Mouse (Mus musculus) kidney, embryonic 14.5 days (tissue): ENCODE measurements around the gene Znfx1. TPM values are rescaled to one million over a fixed set of nuclear protein-coding genes. Genes with fewer than 3 reads are reported as not detected.

ENCODE experiments used
- ATAC-seq: fragments of 200-750 bp; cut with Nextera tagmentation; 2 replicates; pipeline ENCODE4 v1.8.0; 2017; ENCODE audit warnings: moderate number of reproducible peaks, mild to moderate bottlenecking, moderate TSS enrichment, moderate library complexity; ENCODE audit not compliant: low FRiP score, low TSS enrichment
- H3K27ac ChIP-seq: fragments of 300-500 bp; sonication (generic); 2 replicates; pipeline ENCODE4 v1.5.1; 2014; ENCODE audit warnings: low read depth, mild to moderate bottlenecking, low read length, moderate library complexity, mixed read lengths
- H3K27me3 ChIP-seq: fragments of 300-500 bp; sonication (generic); 2 replicates; pipeline ENCODE4 v1.6.1; 2014; ENCODE audit warnings: mild to moderate bottlenecking, low read length; ENCODE audit not compliant: control insufficient read depth, insufficient read depth
- H3K36me3 ChIP-seq: fragments of 300-500 bp; sonication (generic); 2 replicates; pipeline ENCODE4 v1.6.1; 2014; ENCODE audit warnings: low read length, mixed read lengths; ENCODE audit not compliant: control insufficient read depth, insufficient read depth
- H3K4me1 ChIP-seq: fragments of 300-500 bp; sonication (generic); 2 replicates; pipeline ENCODE4 v1.6.1; 2014; ENCODE audit warnings: low read length, mixed read lengths; ENCODE audit not compliant: control insufficient read depth, insufficient read depth
- H3K4me2 ChIP-seq: fragments of 300-500 bp; sonication (generic); replicated peaks from 2 replicates; pipeline ENCODE4 v1.6.1; 2014; ENCODE audit warnings: low read depth, mild to moderate bottlenecking, low read length
- H3K4me3 ChIP-seq: fragments of 300-500 bp; sonication (generic); 2 replicates; pipeline ENCODE4 v1.5.1; 2014; ENCODE audit warnings: mild to moderate bottlenecking, low read length
- H3K9ac ChIP-seq: fragments of 300-500 bp; sonication (generic); 2 replicates; pipeline ENCODE4 v1.6.1; 2014; ENCODE audit warnings: low read depth, mild to moderate bottlenecking, low read length, moderate library complexity
- H3K9me3 ChIP-seq: fragments of 300-500 bp; sonication (generic); 2 replicates; pipeline ENCODE4 v1.6.1; 2016; ENCODE audit warnings: low read length; ENCODE audit not compliant: control insufficient read depth
- WGBS: fragments of 180-500 bp; shearing (Covaris S2); extraction: QIAGEN DNeasy Blood & Tissue Kit; methylation state at CpG from one replicate; pipeline ENCODE4 v1.1.7; 2014; 5-methylcytosine and 5-hydroxymethylcytosine counted together
- polyA plus RNA-seq: library from polyadenylated mRNA; unstranded; fragments of >200 nt; fragmentation: Nextera tagmentation; extraction: Ambion mirVana; gene quantifications from 2 replicates; pipeline ENCODE4 v1.2.1, GENCODE M21; 2014

The Znfx1 gene
- polyA plus RNA-seq, 1 experiment from 2014 or later = 10.5 TPM

DNA sequence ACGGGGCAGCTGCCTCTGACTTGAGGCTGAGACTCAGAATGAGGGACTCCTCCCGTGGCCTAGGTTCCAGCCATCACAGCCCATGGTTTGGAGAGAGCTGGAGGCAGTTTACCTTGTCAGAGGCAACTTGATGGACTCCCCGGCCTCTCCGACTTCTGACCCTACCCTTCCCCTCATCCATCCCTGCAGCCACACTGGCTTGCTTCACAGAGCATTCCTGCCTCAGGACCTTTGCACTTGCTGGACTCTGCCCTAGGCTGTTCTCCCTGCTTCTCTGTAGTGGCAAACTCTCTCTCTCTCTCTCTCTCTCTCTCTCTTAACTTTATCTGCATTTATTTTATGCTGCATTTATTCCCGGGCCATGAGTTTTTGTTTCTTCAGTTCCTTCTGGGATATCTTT is 24.0 kb upstream of the Znfx1 start:
- Histone ChIP-seq H3K27me3 (no peaks in the 10 kb centered on the region), H3K4me1 (peaks cover 5% of the 10 kb centered on the region; the same call in 1 of the 2 replicates), H3K36me3 (no peaks in the 10 kb centered on the region), H3K4me2 (no peak overlapping the region), H3K9ac (no peak overlapping the region), H3K27ac (no peak overlapping the region), H3K4me3 (no peak overlapping the region), H3K9me3 (no peaks in the 10 kb centered on the region)
- no peak for ATAC-seq
- WGBS = 70% methylated on average over 5 of the region's 5 CpGs

GRCm38 (mm10) chr2:167086092-167086491 is 23.3 kb upstream of the Znfx1 start:
- 35% methylated on average over 11 of the region's 11 CpGs for WGBS
- ATAC-seq = no peak

GRCm38 (mm10) chr2:167081639-167082038 is 18.8 kb upstream of the Znfx1 start:
- Histone ChIP-seq H3K9me3 (no peaks in the 10 kb centered on the region), H3K4me2 (no peak overlapping the region), H3K27ac (no peak overlapping the region), H3K4me1 (peaks cover 17% of the 10 kb centered on the region; the same call in 1 of the 2 replicates), H3K9ac (no peak overlapping the region), H3K4me3 (no peak overlapping the region), H3K36me3 (no peaks in the 10 kb centered on the region), H3K27me3 (no peaks in the 10 kb centered on the region)
- 9% methylated on average over 4 of the region's 4 CpGs for WGBS
- ATAC-seq = peak; percentile 81

More at GRCm38 (mm10) chr2:167086092-167086491, 23.3 kb upstream of the Znfx1 start:
- Histone ChIP-seq H3K9me3 (no peaks in the 10 kb centered on the region), H3K27me3 (no peaks in the 10 kb centered on the region), H3K4me3 (no peak overlapping the region), H3K4me1 (peaks cover 5% of the 10 kb centered on the region; the same call in 1 of the 2 replicates), H3K9ac (no peak overlapping the region), H3K27ac (no peak overlapping the region), H3K4me2 (no peak overlapping the region), H3K36me3 (no peaks in the 10 kb centered on the region)

GRCm38 (mm10) chr2:167081135-167081534 is 18.3 kb upstream of the Znfx1 start:
- no peak for ATAC-seq
- peaks cover 15% of the 10 kb centered on the region; the same call in 1 of the 2 replicates for H3K4me1 ChIP-seq
- H3K36me3 ChIP-seq = no peaks in the 10 kb centered on the region
- H3K27ac ChIP-seq = no peak overlapping the region
- no peak overlapping the region for H3K4me3 ChIP-seq
- no peaks in the 10 kb centered on the region for H3K9me3 ChIP-seq
- 54% methylated on average over 6 of the region's 6 CpGs for WGBS
- no peak overlapping the region for H3K9ac ChIP-seq
- H3K27me3 ChIP-seq = no peaks in the 10 kb centered on the region
- no peak overlapping the region for H3K4me2 ChIP-seq

GRCm38 (mm10) chr2:167080387-167080786 is 17.6 kb upstream of the Znfx1 start:
- H3K9ac ChIP-seq = no peak overlapping the region
- no peaks in the 10 kb centered on the region for H3K27me3 ChIP-seq
- H3K4me2 ChIP-seq = no peak overlapping the region
- ATAC-seq = no peak
- 78% methylated on average over 3 of the region's 3 CpGs for WGBS
- H3K36me3 ChIP-seq = no peaks in the 10 kb centered on the region
- H3K9me3 ChIP-seq = no peaks in the 10 kb centered on the region
- H3K27ac ChIP-seq = no peak overlapping the region
- peaks cover 12% of the 10 kb centered on the region; the same call in 1 of the 2 replicates for H3K4me1 ChIP-seq
- H3K4me3 ChIP-seq = no peak overlapping the region

- ATAC-seq = no peak
- Histone ChIP-seq H3K36me3 (no peaks in the 10 kb centered on the region), H3K27me3 (no peaks in the 10 kb centered on the region), H3K4me3 (no peak overlapping the region), H3K27ac (no peak overlapping the region), H3K4me1 (peaks cover 12% of the 10 kb centered on the region; the same call in 1 of the 2 replicates), H3K9ac (no peak overlapping the region), H3K4me2 (no peak overlapping the region), H3K9me3 (no peaks in the 10 kb centered on the region)
- 44% methylated on average over 18 of the region's 18 CpGs for WGBS
Observed at GRCm38 (mm10) chr2:167079535-167080257, 16.9 kb upstream of the Znfx1 start.

DNA sequence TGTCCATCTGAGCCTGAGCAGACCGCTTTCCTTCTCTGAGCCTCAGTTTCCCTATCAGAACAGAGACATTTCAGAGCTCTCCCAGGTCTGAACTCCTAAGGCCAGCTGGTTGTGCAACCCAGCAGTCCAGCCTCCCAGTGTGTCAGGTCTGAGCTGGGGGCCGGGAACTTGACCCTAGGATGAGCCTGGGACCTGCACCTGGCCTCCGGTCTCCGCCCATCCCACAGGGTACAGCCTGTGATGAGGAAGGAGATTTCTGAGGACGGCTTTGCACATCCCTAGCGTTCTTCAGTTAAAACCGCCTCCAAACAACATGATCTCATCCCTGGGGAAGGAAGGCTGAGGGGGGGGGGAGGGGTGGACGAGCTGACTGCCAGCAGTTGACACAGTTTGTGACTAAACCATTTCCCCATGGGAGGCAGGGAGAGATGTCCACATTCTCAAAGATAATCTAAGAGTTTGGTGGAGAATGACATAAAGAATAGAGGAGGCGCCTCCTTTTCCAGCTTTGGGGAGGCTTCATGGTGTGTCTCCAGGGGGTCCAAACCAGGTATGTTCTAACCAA is 16.2 kb upstream of the Znfx1 start:
- Histone ChIP-seq H3K4me1 (peaks cover 12% of the 10 kb centered on the region; the same call in 1 of the 2 replicates), H3K4me3 (no peak overlapping the region), H3K9me3 (no peaks in the 10 kb centered on the region), H3K4me2 (no peak overlapping the region), H3K36me3 (no peaks in the 10 kb centered on the region), H3K27me3 (no peaks in the 10 kb centered on the region), H3K27ac (no peak overlapping the region), H3K9ac (no peak overlapping the region)
- peak; percentile 40; the same call in 1 of the 2 replicates for ATAC-seq
- WGBS = 44% methylated on average over 9 of the region's 9 CpGs

DNA sequence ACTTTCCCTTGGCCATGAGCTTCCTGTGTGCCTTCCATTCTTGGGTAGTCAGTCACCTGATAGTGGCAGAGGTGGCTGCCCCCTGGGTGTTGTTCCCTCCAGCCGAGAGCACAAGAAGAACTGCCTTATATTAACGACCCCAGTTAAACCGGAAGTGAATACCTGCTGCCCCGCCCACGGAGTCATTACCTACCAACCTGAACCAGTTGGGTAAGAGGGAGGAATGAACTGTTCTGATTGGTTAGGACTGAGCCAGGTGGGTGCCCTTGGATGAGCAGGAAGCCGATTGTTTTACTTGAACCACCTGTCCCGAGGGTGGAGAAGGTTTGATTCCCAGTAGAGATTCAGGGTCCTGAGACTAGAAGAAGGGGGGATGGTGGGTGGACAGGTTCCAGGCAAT is 15.7 kb upstream of the Znfx1 start:
- Histone ChIP-seq H3K4me1 (peaks cover 12% of the 10 kb centered on the region; the same call in 1 of the 2 replicates), H3K9me3 (no peaks in the 10 kb centered on the region), H3K27ac (no peak overlapping the region), H3K9ac (no peak overlapping the region), H3K4me3 (no peak overlapping the region), H3K36me3 (no peaks in the 10 kb centered on the region), H3K4me2 (no peak overlapping the region), H3K27me3 (no peaks in the 10 kb centered on the region)
- ATAC-seq = no peak
- WGBS = 28% methylated on average over 7 of the region's 7 CpGs
